Mouse (Mus musculus): ENCODE measurements at regions not wholly inside any gene's neighbourhood (a gene's known extent, or its start where the extent isn't known, plus 50 kb on each side); places are given as distances from the start of the nearest gene placed in this dataset.
A peak's percentile ranks its signal among the peaks of the same experiment; 100 is the strongest.

- no peak for DNase-seq
Measured at GRCm38 (mm10) chr10:24519795-24520512, 75.3 kb upstream of the Ccn2 start.

GRCm38 (mm10) chr10:24520515-24520914 is 74.7 kb upstream of the Ccn2 start:
- no peak for DNase-seq

GRCm38 (mm10) chr10:24532776-24533175 is 62.5 kb upstream of the Ccn2 start:
- peak; percentile 4 for DNase-seq

GRCm38 (mm10) chr10:24534901-24535300 is 60.3 kb upstream of the Ccn2 start:
- peak; percentile 1 for DNase-seq

GRCm38 (mm10) chr10:24535461-24535860 is 59.8 kb upstream of the Ccn2 start:
- no peak for DNase-seq

GRCm38 (mm10) chr10:24541990-24542389 is 53.3 kb upstream of the Ccn2 start:
- DNase-seq: no peak

Data from adrenal gland, postnatal 10 days (tissue).